Mouse (Mus musculus) C2C12 (cell line): ENCODE data around the gene Anxa5. TPM values are rescaled to one million over a fixed set of nuclear protein-coding genes. Genes with fewer than 3 reads are reported as not detected.

Experiments
- H3K27me3 ChIP-seq: one replicate; pipeline ENCODE4 v1.6.1; 2011; ENCODE audit not compliant: control insufficient read depth, insufficient read depth, insufficient read length
- H3K36me3 ChIP-seq: one replicate; pipeline ENCODE4 v1.6.1; 2011; ENCODE audit not compliant: control insufficient read depth, insufficient read depth
- H3K4me3 ChIP-seq: one replicate; pipeline ENCODE4 v1.5.1; 2011; ENCODE audit warnings: mild to moderate bottlenecking, control low read depth; ENCODE audit not compliant: poor library complexity, insufficient read depth, severe bottlenecking
- H3K79me2 ChIP-seq: one replicate; pipeline ENCODE4 v1.6.1; 2011; ENCODE audit not compliant: control insufficient read depth, insufficient read depth
- H3K79me3 ChIP-seq: one replicate; pipeline ENCODE4 v1.6.1; 2011; ENCODE audit warnings: low read depth, control low read depth
- H3ac ChIP-seq: one replicate; pipeline ENCODE3; 2011; ENCODE audit warnings: low read depth; ENCODE audit not compliant: control insufficient read depth, insufficient read length
- CEBPB ChIP-seq: IDR thresholded peaks from one replicate; pipeline ENCODE4 v1.6.1; 2011; ENCODE audit warnings: low read depth, mild to moderate bottlenecking, control low read depth, moderate library complexity
- CTCF ChIP-seq: IDR thresholded peaks from one replicate; pipeline ENCODE4 v1.5.1; 2011; ENCODE audit not compliant: control insufficient read depth, insufficient read depth, insufficient read length
- FOSL1 ChIP-seq: IDR thresholded peaks from one replicate; pipeline ENCODE4 v1.8.0; 2011; ENCODE audit warnings: mild to moderate bottlenecking, low read length; ENCODE audit not compliant: poor library complexity, insufficient read depth, severe bottlenecking
- MAX ChIP-seq: IDR thresholded peaks from one replicate; pipeline ENCODE4 v1.6.1; 2011; ENCODE audit warnings: mild to moderate bottlenecking, control low read depth
- MYOD1 ChIP-seq: IDR thresholded peaks from one replicate; pipeline ENCODE4 v1.6.1; 2011; ENCODE audit warnings: low read depth; ENCODE audit not compliant: control insufficient read depth, insufficient read length
- MYOG ChIP-seq: IDR thresholded peaks from one replicate; pipeline ENCODE4 v1.6.1; 2011; ENCODE audit not compliant: control insufficient read depth, insufficient read length; ENCODE audit errors: extremely low read depth
- USF1 ChIP-seq: IDR thresholded peaks from one replicate; pipeline ENCODE4 v1.6.1; 2011; ENCODE audit warnings: low read depth, mild to moderate bottlenecking, control low read depth, moderate library complexity
- polyA plus RNA-seq: library from polyadenylated mRNA; unstranded; fragments of >200 nt; fragmentation: generic; extraction: Trizol; gene quantifications from one replicate; pipeline ENCODE4 v1.2.1, GENCODE M21; 2012; ENCODE audit warnings: missing spikeins

Anxa5 gene
- polyA plus RNA-seq, 1 experiment, result 441 TPM

GRCm38 (mm10) chr3:36511491-36511890 is 35.8 kb upstream of the Anxa5 start:
- no peak overlapping the region for H3ac ChIP-seq
- peaks cover 4% of the 10 kb centered on the region for H3K27me3 ChIP-seq
- no peaks in the 10 kb centered on the region for H3K79me3 ChIP-seq
- TF ChIP-seq FOSL1, result no peak
- TF ChIP-seq USF1, result no peak
- TF ChIP-seq CTCF, result no peak
- no peak for TF ChIP-seq MYOD1
- no peak for TF ChIP-seq MYOG
- TF ChIP-seq CEBPB, result no peak
- TF ChIP-seq MAX, result no peak
- no peak overlapping the region for H3K4me3 ChIP-seq
- no peaks in the 10 kb centered on the region for H3K36me3 ChIP-seq
- no peaks in the 10 kb centered on the region for H3K79me2 ChIP-seq

- Histone ChIP-seq H3K27me3 (no peaks in the 10 kb centered on the region), H3K4me3 (no peak overlapping the region), H3K79me2 (no peaks in the 10 kb centered on the region), H3ac (no peak overlapping the region), H3K79me3 (no peaks in the 10 kb centered on the region), H3K36me3 (no peaks in the 10 kb centered on the region)
- TF ChIP-seq CTCF (no peak), MAX (no peak), MYOG (no peak), MYOD1 (no peak), CEBPB (no peak), USF1 (no peak), FOSL1 (no peak)
Observed at GRCm38 (mm10) chr3:36505809-36506735, 30.4 kb upstream of the Anxa5 start.

GRCm38 (mm10) chr3:36505306-36505705 is 29.6 kb upstream of the Anxa5 start:
- TF ChIP-seq MAX (no peak), USF1 (no peak), MYOG (no peak), MYOD1 (no peak), CTCF (no peak)
- Histone ChIP-seq H3ac (no peak overlapping the region), H3K79me3 (no peaks in the 10 kb centered on the region)

GRCm38 (mm10) chr3:36501546-36501945 is 25.9 kb upstream of the Anxa5 start:
- H3ac ChIP-seq, result no peak overlapping the region
- no peak overlapping the region for H3K4me3 ChIP-seq
- no peaks in the 10 kb centered on the region for H3K79me2 ChIP-seq
- no peaks in the 10 kb centered on the region for H3K79me3 ChIP-seq
- H3K27me3 ChIP-seq, result no peaks in the 10 kb centered on the region
- no peak for TF ChIP-seq MYOG
- TF ChIP-seq CTCF, result no peak
- no peak for TF ChIP-seq MAX
- no peak for TF ChIP-seq MYOD1
- TF ChIP-seq USF1, result no peak
- TF ChIP-seq CEBPB, result no peak
- no peak for TF ChIP-seq FOSL1
- no peaks in the 10 kb centered on the region for H3K36me3 ChIP-seq

More at GRCm38 (mm10) chr3:36505306-36505705, 29.6 kb upstream of the Anxa5 start:
- H3K27me3 ChIP-seq, result no peaks in the 10 kb centered on the region
- no peaks in the 10 kb centered on the region for H3K79me2 ChIP-seq
- H3K36me3 ChIP-seq, result no peaks in the 10 kb centered on the region
- no peak overlapping the region for H3K4me3 ChIP-seq

- H3K36me3 ChIP-seq, result no peaks in the 10 kb centered on the region
- no peak overlapping the region for H3ac ChIP-seq
- TF ChIP-seq USF1 (peak; percentile 23), FOSL1 (no peak), CTCF (no peak), CEBPB (no peak), MAX (peak; percentile 26), MYOG (no peak), MYOD1 (no peak)
- no peaks in the 10 kb centered on the region for H3K79me2 ChIP-seq
- no peaks in the 10 kb centered on the region for H3K27me3 ChIP-seq
- no peaks in the 10 kb centered on the region for H3K79me3 ChIP-seq
- no peak overlapping the region for H3K4me3 ChIP-seq
Observed at GRCm38 (mm10) chr3:36500976-36501375, 25.3 kb upstream of the Anxa5 start.

- no peaks in the 10 kb centered on the region for H3K79me3 ChIP-seq
- H3ac ChIP-seq, result no peak overlapping the region
- H3K36me3 ChIP-seq, result no peaks in the 10 kb centered on the region
- no peak overlapping the region for H3K4me3 ChIP-seq
- H3K27me3 ChIP-seq, result no peaks in the 10 kb centered on the region
- H3K79me2 ChIP-seq, result no peaks in the 10 kb centered on the region
- TF ChIP-seq MYOD1 (no peak), CTCF (no peak), MAX (no peak), CEBPB (no peak), USF1 (no peak), MYOG (no peak), FOSL1 (no peak)
Observed at GRCm38 (mm10) chr3:36499418-36499817, 23.7 kb upstream of the Anxa5 start.
